In the genomic region with DNA sequence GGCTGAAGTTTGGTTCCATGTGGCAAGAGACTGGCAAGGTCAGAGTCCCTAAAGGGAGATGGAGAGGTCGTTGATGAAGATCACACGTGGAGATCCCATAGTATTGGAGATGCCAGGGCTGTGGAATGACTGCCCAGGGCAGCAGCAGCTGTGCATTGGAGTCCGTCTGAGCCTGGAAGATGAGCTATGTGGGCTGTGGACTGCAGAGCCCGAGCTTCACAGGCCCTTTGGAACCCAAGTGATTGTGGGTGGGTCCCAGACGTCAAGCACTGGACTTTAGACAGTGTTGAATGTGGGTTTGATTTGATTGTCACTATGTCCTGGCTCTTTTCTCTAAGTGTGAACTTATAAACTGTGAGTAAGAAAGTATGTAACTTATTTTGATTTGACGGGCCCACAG, we compare ENCODE assay signal across 22 mouse cellular contexts.
"Had no signal": no experiment of that assay in that cellular context is flagged by ENCODE, and none has a peak within 500 bp of the region (broad histone marks: within the 10 kb centered on the region; RNA-seq: fewer than 3 reads in every experiment).

No protein-coding gene starts in this region.

- ATAC-seq: liver, postnatal 0 days; lung, postnatal 0 days; midbrain, embryonic 13.5 days; midbrain, embryonic 15.5 days had no signal

- H3K27ac ChIP-seq: liver, embryonic 15.5 days; lung, embryonic 15.5 days; macrophage; midbrain, embryonic 13.5 days; midbrain, embryonic 15.5 days; neural tube, embryonic 13.5 days; neural tube, embryonic 15.5 days; stomach, embryonic 15.5 days; stomach, postnatal 0 days had no signal

- H3K36me3 ChIP-seq: midbrain, embryonic 15.5 days; stomach, embryonic 15.5 days had no signal

- H3K27me3 ChIP-seq: liver, embryonic 15.5 days; lung, embryonic 15.5 days; megakaryocyte, embryonic 14.5 days; midbrain, embryonic 13.5 days; midbrain, embryonic 15.5 days; neural tube, embryonic 13.5 days; neural tube, embryonic 15.5 days; stomach, embryonic 15.5 days had no signal

- H3K9me3 ChIP-seq: liver, embryonic 15.5 days; lung, embryonic 15.5 days; megakaryocyte, embryonic 14.5 days; midbrain, embryonic 13.5 days; midbrain, embryonic 15.5 days; neural tube, embryonic 13.5 days; neural tube, embryonic 15.5 days; stomach, embryonic 15.5 days had no signal

- H3K9ac ChIP-seq: liver, embryonic 15.5 days; liver, postnatal 0 days; lung, embryonic 15.5 days; midbrain, embryonic 13.5 days; midbrain, embryonic 15.5 days; neural tube, embryonic 13.5 days; neural tube, embryonic 15.5 days; stomach, embryonic 15.5 days had no signal

- DNase-seq: liver, postnatal 0 days; lung, adult 2 months; lung, postnatal 14 days; lung, postnatal 36 days; retina, postnatal 1 day; right cerebral cortex, adult 18-20 months; right cerebral cortex, postnatal 25 days; right cerebral cortex, postnatal 4 days; thymus, adult 2 months; thymus, postnatal 25 days had no signal

- H3K4me2 ChIP-seq: liver, embryonic 15.5 days; lung, embryonic 15.5 days; midbrain, embryonic 11.5 days; midbrain, embryonic 13.5 days; midbrain, embryonic 15.5 days; neural tube, embryonic 13.5 days; neural tube, embryonic 15.5 days; stomach, embryonic 15.5 days had no signal

- H3K4me3 ChIP-seq: liver, embryonic 15.5 days; lung, embryonic 15.5 days; megakaryocyte, embryonic 14.5 days; midbrain, embryonic 13.5 days; midbrain, embryonic 15.5 days; neural tube, embryonic 13.5 days; neural tube, embryonic 15.5 days; stomach, embryonic 15.5 days had no signal
